Mouse (Mus musculus) adrenal gland, postnatal 36 days (tissue): Measurements from ENCODE around the gene Kcnq1. TPM values are rescaled to one million over a fixed set of nuclear protein-coding genes. Genes with fewer than 3 reads are reported as not detected.

Experiments
- DNase-seq, 2 experiments: peaks; one replicate each; pipeline ENCODE4 v3.0.0; 2021; ENCODE audit warnings: mixed read lengths in 1 of 2
- total RNA-seq, 2 experiments: library from RNA; stranded (reverse); gene quantifications; 2 replicates each; pipeline ENCODE4 v1.2.3; 2021

Gene Kcnq1
- total RNA-seq, 2 experiments from 2014 or later: 2.9 to 7.6 TPM

GRCm38 (mm10) chr7:143136125-143136524, 30.0 kb downstream of the Kcnq1 start:
- DNase-seq: no peak

- peak; percentile 23 to 55 for DNase-seq
Observed at GRCm38 (mm10) chr7:143136561-143136960, 30.4 kb downstream of the Kcnq1 start.

GRCm38 (mm10) chr7:143138789-143139188, 32.6 kb downstream of the Kcnq1 start:
- DNase-seq: peak; percentile 69 to 76

- DNase-seq: no peak
Observed at GRCm38 (mm10) chr7:143139932-143140331, 33.8 kb downstream of the Kcnq1 start.

GRCm38 (mm10) chr7:143142680-143143079, 36.5 kb downstream of the Kcnq1 start:
- DNase-seq: no peak

- no peak for DNase-seq
Observed at GRCm38 (mm10) chr7:143147015-143147414, 40.9 kb downstream of the Kcnq1 start.

- peak; percentile 40 to 52 for DNase-seq
Observed at GRCm38 (mm10) chr7:143151171-143151570, 45.0 kb downstream of the Kcnq1 start.

GRCm38 (mm10) chr7:143152350-143152749, 46.2 kb downstream of the Kcnq1 start:
- peak; percentile 21 to 27 for DNase-seq

GRCm38 (mm10) chr7:143153915-143154373, 47.8 kb downstream of the Kcnq1 start:
- peak; percentile 90 to 91 for DNase-seq

- peak; percentile 36 to 44 for DNase-seq
Observed at GRCm38 (mm10) chr7:143154458-143154871, 48.3 kb downstream of the Kcnq1 start.

GRCm38 (mm10) chr7:143155257-143155656, 49.1 kb downstream of the Kcnq1 start:
- DNase-seq: no peak

- DNase-seq: no peak
Observed at GRCm38 (mm10) chr7:143158690-143159425, 52.7 kb downstream of the Kcnq1 start.

GRCm38 (mm10) chr7:143159446-143159845, 53.3 kb downstream of the Kcnq1 start:
- no peak for DNase-seq

GRCm38 (mm10) chr7:143160057-143160456, 53.9 kb downstream of the Kcnq1 start:
- no peak for DNase-seq

- DNase-seq: peak; percentile 38 to 42
Observed at GRCm38 (mm10) chr7:143162051-143162450, 55.9 kb downstream of the Kcnq1 start.

- no peak for DNase-seq
Observed at GRCm38 (mm10) chr7:143164074-143164473, 57.9 kb downstream of the Kcnq1 start.

- no peak for DNase-seq
Observed at GRCm38 (mm10) chr7:143165687-143166265, 59.6 kb downstream of the Kcnq1 start.

- no peak for DNase-seq
Observed at GRCm38 (mm10) chr7:143167275-143167674, 61.1 kb downstream of the Kcnq1 start.

- DNase-seq: no peak
Observed at GRCm38 (mm10) chr7:143169371-143169770, 63.2 kb downstream of the Kcnq1 start.

GRCm38 (mm10) chr7:143172914-143173547, 66.9 kb downstream of the Kcnq1 start:
- DNase-seq: no peak

- no peak for DNase-seq
Observed at GRCm38 (mm10) chr7:143174633-143175032, 68.5 kb downstream of the Kcnq1 start.

- peak; percentile 86 to 87 for DNase-seq
Observed at GRCm38 (mm10) chr7:143178831-143179230, 72.7 kb downstream of the Kcnq1 start.

GRCm38 (mm10) chr7:143180761-143181160, 74.6 kb downstream of the Kcnq1 start:
- peak; percentile 95 for DNase-seq
